Mouse (Mus musculus): ENCODE results near the gene Aph1a.

DNA sequence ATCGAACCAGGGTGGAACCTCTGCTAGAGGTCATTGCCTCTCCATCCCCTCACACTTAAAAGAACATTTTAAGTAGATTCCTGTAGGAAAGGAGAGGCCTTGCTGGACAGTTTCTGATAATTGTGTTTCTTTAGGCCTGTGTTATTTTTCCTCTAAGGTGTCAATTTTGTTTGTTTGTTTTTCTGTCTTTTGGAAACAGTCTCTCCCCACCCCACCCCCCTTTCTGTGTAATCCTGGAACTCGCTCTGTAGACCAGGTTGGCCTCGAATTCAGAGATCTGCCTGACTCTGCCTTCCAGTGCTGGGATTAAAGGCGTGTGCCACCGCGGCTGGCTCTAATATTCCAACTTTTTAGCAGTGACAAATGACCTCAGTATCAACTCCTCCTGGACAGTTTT, 34.5 kb downstream of the Aph1a start:
- TF ChIP-seq EP300 (IDR thresholded peaks at IDR 0.05; ENCODE audit: low read depth in 1 of 2, low read length in 2 of 2) (no peak), KAT2A (conservative IDR thresholded peaks at IDR 0.05; ENCODE audit: low read depth, low read length) (no peak), MAX (IDR thresholded peaks at IDR 0.05; ENCODE audit: low read length) (no peak), POLR2AphosphoS2 (IDR thresholded peaks at IDR 0.05; ENCODE audit: low read length) (no peak), POLR2A (IDR thresholded peaks at IDR 0.05; ENCODE audit: control insufficient read depth in 1 of 2, insufficient read depth in 1 of 2, low read depth in 1 of 2, low read length in 2 of 2, poor library complexity in 1 of 2) (no peak), ELF1 (IDR thresholded peaks at IDR 0.05; ENCODE audit: low read depth, low read length) (no peak), TAL1 (IDR thresholded peaks at IDR 0.05; ENCODE audit: low read length) (no peak), ZMIZ1 (IDR thresholded peaks at IDR 0.05; ENCODE audit: low read depth, low read length) (no peak; the same call in 1 of the 2 replicates), GABPA (IDR thresholded peaks at IDR 0.05; ENCODE audit: low read depth, low read length) (no peak), USF2 (IDR thresholded peaks at IDR 0.05; ENCODE audit: borderline replicate concordance in 1 of 2, insufficient read depth in 1 of 2, low read depth in 1 of 2, low read length in 2 of 2) (no peak), CTCF (IDR thresholded peaks at IDR 0.05 in 2 of 3, conservative IDR thresholded peaks at IDR 0.05 in 1 of 3; ENCODE audit: control insufficient read depth in 1 of 3, insufficient read depth in 1 of 3, low read depth in 2 of 3, low read length in 3 of 3, poor library complexity in 1 of 3, severe bottlenecking in 1 of 3) (no peak)
